Mouse (Mus musculus) myocyte (in vitro differentiated cells): ENCODE results near the gene Krt8.

Source experiments
- E2F4 ChIP-seq: IDR thresholded peaks from one replicate; pipeline ENCODE4 v1.6.1; 2011; ENCODE audit warnings: mild to moderate bottlenecking, control low read depth, moderate library complexity; ENCODE audit not compliant: insufficient read depth
- MAX ChIP-seq: IDR thresholded peaks from one replicate; pipeline ENCODE4 v1.6.1; 2011; ENCODE audit warnings: low read depth, mild to moderate bottlenecking, control low read depth
- MYOG ChIP-seq, 3 experiments: IDR thresholded peaks; one replicate each; pipeline ENCODE4 v1.6.1; 2011; ENCODE audit warnings: control low read depth in 2 of 3, low read depth in 2 of 3, mild to moderate bottlenecking in 2 of 3; ENCODE audit not compliant: insufficient read length in 2 of 3, control insufficient read depth in 1 of 3, insufficient read depth in 1 of 3
- POLR2A ChIP-seq: IDR thresholded peaks from one replicate; pipeline ENCODE4 v1.6.1; 2011; ENCODE audit warnings: low read depth, mild to moderate bottlenecking, control low read depth, moderate library complexity; ENCODE audit not compliant: insufficient read length
- POLR2AphosphoS2 ChIP-seq: IDR thresholded peaks from one replicate; pipeline ENCODE4 v1.6.1; 2011; ENCODE audit warnings: low read depth, control low read depth; ENCODE audit not compliant: insufficient read length
- TCF12 ChIP-seq: IDR thresholded peaks from one replicate; pipeline ENCODE4 v1.6.1; 2011; ENCODE audit warnings: mild to moderate bottlenecking, control low read depth; ENCODE audit not compliant: poor library complexity, insufficient read depth, severe bottlenecking
- TCF3 ChIP-seq: IDR thresholded peaks from one replicate; pipeline ENCODE4 v1.6.1; 2011; ENCODE audit warnings: low read depth, control low read depth; ENCODE audit not compliant: insufficient read length
- USF1 ChIP-seq: IDR thresholded peaks from one replicate; pipeline ENCODE4 v1.6.1; 2011; ENCODE audit warnings: low read depth, mild to moderate bottlenecking, control low read depth, moderate library complexity

DNA sequence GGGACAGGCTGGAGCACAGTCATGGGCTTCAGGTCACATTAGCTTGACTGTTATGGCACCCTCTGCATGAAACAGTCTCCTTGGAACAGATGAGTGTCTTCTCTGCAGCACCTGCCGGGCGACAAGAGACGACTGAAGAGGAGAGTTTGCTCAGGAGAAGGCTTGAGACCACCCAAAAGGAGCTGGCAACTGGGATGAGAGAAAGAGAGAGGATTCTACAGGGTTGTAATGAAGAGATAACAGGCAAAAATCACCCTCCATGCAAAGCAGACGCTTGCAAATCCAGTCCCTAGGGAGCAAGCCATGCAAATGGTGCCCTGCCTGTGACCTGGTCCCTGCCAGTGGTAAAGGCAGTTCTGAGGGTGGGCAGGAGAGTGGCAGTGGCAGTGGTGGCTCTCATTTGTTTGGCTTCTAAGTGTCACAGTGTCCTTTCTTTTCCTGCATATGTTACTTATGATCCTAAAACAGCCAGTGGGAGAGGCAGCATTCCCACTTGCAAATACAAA, 8.0 kb upstream of the Krt8 start:
- no peak for TF ChIP-seq POLR2A
- no peak for TF ChIP-seq E2F4
- no peak for TF ChIP-seq MAX
- no peak for TF ChIP-seq USF1
- TF ChIP-seq TCF12 = no peak
- no peak for TF ChIP-seq TCF3
- no peak for TF ChIP-seq POLR2AphosphoS2
- no peak for TF ChIP-seq MYOG (IDR thresholded peaks at IDR 0.05; ENCODE audit: control insufficient read depth in 1 of 3, insufficient read depth in 1 of 3, insufficient read length in 2 of 3, low read depth in 2 of 3)
